Mouse (Mus musculus) right cerebral cortex, postnatal 36 days (tissue): ENCODE measurements around the gene Rpa2.
"Not testable (repeated sequence)": the region's sequence is repeated elsewhere in the genome, so short reads cannot be mapped to it uniquely, and the experiment has no call there.

Experiments used
- DNase-seq, 2 experiments: peaks; one replicate each; pipeline ENCODE4 v3.0.0; 2022; ENCODE audit warnings: low spot score in 2 of 2, mixed read lengths in 1 of 2

The Rpa2 gene

DNA sequence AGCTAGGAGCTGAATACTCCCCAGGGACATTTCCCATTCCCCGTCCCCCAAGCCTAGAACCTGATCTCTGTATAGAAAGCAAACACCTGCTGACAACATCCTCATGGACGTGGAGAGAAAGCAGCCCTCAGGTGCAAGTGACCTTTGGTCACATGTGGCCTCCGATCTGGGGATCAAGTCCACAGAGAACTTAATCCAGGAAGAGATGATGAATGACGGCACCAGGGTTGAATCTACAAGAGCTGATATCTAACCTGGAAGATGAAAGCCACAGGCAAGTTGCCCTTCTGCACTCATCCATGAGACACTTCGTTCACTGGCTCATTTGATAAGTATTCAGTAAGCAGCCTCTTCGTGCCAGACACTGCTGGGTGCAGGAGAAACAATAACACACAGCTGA is 5.5 kb upstream of the Rpa2 start:
- no peak for DNase-seq

DNA sequence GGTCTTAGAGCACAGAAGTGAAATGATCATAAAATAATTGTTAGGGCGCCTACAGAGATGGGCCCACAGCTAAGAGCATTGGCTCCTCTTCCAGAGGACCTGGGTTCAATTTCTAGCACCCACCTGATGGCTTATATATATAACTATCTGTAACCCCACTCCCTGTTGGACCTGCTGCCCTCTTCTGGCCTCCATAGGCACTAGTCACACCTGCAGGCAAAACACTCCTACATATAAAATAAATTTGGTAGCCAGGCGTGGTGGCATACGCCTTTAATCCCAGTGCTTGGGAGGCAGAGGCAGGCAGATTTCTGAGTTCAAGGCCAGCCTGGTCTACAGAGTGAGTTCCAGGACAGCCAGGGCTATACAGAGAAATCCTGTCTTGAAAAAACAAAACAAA is 5.0 kb upstream of the Rpa2 start:
- not testable (repeated sequence) for DNase-seq

DNA sequence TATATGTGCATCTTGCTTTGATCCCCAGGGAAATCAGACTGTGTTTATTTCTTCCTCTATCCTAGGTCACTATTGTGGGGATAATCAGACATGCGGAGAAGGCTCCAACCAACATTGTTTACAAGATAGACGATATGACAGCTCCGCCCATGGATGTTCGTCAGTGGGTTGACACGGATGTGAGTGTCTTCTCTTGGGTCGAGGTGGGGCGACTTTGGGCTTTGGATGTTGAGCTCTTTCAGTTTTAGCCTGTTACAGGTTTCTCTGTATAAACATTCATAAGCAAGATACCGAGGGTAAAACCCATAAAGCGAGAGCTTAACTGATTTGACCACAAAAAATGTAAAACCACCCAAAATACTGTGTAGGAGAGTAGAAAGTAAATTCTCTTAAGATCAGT is 3.6 kb downstream of the Rpa2 start:
- no peak for DNase-seq

DNA sequence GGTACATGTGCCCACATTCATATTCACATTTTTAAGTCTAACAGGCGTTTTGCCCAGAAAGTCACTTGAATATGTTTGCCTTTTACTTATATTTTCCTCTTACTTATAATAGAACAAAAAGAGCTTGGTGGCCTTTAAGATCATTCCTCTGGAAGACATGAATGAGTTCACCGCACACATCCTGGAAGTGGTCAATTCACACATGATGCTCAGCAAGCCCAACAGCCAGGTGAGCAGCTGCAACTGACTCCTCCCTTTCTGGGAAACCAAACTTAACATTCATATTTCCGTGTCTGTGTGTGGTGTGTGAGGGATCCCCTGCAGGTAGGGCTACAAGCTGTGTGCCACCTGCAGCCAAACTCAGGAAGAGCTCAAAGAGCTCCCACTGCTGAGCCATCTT is 6.8 kb downstream of the Rpa2 start:
- no peak for DNase-seq

DNA sequence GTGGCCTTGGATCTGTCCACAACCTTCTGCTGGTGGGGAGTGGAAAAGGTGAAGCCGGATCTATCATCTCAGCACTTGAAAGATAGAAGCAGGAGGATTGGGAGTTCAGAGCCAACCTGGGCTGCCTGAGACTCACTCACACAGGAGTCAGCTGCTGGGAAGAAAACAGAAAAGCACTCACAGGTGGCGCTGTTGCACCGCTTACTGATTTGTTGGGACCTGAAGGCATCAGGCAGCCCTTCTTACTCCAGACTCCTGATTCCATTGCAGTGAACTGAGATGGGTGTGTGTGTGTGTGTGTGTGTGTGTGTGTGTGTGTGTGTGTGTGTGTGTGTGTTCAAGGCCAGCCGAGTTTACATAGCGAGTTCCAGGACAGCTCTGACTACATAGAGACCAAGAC is 8.6 kb downstream of the Rpa2 start:
- DNase-seq: peak; percentile 63

DNA sequence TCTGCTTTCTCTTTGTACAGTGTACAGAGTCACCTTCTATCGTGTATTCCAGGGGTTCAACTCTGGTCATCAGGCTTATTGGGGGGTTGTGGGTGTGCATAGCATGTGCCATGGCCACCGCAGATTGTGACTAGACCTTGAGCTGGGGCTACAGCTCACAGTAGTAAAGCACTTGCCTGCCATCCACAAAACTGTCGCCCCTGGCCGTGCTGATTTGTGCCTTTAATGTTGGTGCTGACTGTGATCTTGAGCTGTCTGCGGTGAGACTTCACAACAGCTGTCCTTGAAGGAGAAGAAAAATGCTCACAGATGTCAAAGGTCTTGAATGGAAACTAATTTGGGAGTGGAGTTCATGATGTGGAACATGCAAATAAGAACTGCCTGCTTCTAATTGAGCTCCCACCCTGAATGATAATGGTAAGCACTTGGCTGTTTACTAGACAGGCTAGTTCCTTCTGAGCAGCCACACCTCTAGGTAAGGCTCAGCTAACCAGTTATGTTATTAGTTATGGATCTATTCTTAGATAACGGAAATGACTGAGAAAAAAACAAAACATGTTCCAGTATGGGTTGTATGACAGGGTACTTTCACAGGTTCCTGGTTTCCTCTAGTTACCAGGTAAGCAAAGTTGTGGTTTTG is 10.6 kb downstream of the Rpa2 start:
- DNase-seq: no peak

DNA sequence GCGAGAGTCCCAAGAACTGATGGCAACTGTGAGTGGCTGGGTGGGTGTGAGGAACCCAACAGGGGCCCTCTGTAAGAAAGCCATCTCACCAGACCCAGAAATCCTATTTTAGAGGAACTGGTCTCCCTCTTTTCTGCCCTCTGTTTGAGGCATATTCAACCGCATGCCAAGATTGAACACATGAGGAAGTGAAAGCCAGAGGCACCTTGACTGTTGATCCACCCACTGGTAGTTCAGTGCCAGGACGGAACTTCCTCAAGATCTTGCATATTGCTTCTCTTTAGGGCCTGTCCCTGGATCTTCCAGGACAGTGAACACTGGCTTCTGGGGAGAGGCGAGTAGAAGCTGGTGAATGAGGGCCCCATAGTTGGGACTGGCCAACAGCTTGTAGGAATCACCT is 12.2 kb downstream of the Rpa2 start:
- DNase-seq: no peak

DNA sequence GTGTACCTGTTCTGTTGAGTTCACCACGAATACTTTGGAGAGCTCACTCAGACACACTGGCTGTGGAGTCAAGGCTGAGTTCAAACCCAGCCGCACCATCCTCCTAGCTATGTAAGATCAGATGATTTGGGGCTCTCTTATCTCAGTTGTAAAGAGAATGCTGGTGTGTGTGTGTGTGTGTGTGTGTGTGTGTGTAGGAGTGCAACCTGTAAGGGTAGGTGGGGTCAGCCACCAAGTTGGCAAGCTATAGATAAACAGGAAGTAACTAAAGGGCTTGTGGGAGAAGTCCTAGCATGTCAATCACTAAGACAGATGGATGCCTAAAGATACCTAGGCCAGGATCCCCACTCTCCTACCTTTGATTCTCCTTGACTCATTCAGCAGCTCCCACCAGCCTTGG is 15.6 kb downstream of the Rpa2 start:
- DNase-seq: no peak

DNA sequence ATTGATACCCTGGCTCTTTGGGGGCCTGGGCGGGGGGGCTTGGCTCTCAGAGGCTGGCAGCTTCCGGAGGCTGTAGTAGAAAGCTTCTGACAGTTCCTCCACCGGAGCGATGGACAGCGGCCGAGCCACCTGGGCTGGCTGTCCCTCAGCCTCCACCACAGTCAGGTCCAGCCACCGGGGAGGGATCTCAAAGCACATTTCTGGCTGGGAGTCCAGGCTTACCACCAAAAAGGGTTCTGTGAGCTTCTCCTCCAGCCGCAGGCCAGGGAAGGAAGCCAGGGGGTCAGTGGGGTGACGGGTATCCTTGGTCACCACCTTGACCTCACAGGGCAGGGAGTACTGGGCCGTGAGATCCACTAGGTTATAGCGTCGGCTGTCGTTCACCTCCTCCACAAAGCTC is 17.1 kb downstream of the Rpa2 start:
- no peak for DNase-seq

DNA sequence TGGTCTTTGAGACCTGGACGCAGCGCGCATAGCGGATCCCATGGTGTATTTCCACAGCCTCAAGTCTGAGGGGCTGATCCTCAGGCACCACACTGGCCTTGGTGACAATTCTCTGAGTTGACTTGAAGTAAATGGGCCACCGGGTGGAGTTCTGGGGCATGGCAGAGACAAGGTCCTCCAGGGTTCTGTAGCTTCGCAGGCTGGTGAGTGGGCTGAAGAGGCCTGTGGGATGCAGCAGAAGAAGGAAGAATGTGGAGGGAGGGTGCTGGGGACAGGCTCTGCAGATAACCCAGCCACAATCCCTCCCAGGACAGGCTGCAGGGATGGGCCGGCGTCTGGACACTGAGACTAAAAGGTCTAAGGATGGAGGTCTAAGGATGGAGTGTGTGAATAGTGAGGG is 21.6 kb downstream of the Rpa2 start:
- no peak for DNase-seq

DNA sequence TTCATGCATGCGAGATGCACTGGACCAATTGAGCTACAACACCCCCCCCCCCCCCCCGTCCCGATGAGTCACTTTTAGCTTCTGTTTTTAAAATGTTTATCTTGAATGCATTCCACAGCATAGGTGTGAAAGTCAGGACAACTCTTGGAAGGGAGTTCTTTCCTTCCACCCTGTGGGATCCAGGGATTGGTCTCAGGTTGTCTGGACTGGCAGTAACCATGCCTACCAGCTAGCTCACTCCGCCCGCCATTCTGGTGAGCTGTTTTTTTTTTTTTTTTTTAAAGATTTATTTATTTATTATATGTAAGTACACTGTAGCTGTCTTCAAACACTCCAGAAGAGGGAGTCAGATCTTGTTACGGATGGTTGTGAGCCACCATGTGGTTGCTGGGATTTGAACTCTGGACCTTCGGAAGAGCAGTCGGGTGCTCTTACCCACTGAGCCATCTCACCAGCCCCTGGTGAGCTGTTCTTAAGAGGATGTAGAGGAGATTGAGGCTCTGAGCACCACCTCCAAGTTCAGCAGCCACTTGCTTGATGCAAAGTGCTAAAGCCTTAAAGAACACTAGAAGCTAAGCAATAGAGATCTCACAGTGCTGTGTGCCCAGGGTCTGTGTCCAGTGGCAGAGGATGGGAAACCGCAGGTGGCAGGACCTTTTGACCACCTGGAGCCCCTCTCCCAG is 25.3 kb downstream of the Rpa2 start:
- DNase-seq: not testable (repeated sequence)

DNA sequence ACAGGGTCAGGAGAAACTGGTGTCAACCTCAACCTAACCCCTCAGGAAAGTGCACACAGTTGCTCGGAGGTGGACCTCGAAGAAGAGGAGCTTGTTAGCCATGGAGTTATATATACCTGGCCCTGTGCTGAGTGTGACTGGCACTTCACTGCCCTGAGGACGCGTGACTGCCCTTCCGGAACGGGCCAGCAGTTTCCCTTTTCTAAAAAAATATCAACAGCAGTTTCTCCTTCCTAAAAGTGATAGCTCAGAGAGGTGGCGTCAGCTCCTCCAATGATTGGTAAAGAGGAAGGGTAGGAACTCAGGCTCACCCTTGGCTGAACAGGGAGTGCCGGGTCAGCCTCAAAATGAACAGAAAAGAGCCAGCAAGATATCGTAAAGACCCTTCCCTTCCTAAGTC is 25.9 kb downstream of the Rpa2 start:
- no peak for DNase-seq

DNA sequence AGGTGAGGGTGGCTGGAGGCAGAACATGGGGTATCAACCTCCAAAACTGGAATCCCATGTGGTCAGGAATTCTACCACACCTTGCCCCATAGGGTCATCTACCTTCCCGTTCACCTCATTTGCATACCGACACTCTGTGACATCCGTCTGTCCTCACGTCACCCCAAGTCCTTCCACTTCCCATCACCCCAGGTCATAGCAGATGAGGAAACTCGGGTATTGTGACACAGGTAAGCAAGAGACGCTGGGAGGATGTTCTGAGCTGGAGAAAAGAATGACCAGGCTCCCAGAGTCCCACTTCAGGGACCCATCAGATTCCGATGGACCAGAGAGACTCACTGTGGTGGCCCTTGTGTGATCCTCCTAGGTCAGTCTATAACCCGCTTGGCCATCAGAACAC is 26.6 kb downstream of the Rpa2 start:
- DNase-seq: no peak

DNA sequence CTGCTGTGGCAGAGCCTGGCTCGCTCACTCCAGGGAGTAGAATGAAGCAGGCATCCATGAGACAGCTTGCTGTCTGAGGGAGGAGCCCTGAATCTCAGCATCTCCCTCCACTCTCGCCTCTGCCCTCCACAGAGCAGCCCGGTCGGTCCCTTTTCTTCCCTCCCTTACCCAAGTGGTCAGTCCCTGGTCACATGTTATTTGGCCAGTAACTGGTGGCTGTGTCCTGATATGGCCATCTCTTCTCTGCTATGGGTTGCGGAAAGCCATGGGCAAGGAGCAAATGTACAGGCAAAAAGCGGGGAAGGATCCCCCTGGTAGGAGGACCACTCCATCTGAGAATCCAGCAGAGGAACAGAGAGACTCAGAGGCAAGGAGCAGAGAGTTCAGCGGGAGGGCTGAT is 27.0 kb downstream of the Rpa2 start:
- DNase-seq: no peak

DNA sequence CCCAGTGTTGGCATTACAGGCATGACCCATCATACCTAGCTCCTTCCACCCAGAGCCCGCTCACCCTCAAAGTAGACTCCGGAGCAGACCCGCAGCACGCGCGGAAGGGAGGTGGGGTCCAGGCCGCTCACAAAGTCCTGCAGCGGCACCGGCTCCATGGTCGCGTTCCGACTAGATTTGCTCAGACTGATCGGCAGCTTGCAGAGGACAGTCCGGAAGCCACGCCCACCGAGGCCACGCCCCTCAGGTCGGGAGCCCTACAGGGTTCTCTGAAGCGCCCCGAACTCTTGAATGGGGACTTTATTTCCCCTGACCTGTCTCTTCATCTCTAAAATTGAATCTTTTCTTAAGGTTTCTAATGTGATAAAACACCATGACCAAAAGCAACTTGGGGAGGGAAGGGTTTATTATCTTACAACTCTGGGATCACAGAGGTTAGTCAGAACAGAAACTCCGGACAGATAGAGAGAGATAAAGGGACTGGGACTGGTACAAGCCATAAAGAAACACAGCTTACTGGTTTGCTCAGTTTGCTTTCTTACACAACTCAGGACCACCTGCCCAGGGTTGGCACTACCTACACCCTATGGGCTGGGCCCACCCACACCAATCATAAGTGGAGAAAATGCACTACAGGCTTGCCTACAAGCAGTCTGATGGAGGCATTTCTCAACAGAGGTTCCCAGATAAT is 28.2 kb downstream of the Rpa2 start, which contains the start of gene Themis2:
TSS of gene Themis2 (minus strand) at position 192 of the 691 bp plus-strand sequence.
- peak in 1 of 2 experiments; percentile 20 for DNase-seq

DNA sequence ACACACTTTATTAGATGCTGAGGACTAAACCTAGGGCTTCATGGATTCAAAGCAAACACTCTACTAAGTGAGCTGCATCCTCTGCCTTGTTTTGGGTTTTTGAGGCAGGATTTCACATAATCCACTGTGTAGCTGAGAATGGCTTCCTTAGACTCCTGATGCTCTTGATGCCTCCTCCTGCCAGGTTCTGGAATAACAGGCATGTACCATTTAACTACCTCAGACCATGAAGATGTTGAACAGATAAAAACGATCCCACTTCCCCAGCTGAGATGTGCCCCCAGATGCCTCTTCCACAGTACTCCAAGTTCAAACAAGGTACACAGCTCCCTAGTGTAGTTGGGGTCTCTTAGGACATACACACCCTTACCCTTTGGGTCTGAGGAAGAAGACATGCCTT is 29.3 kb downstream of the Rpa2 start:
- DNase-seq: no peak

DNA sequence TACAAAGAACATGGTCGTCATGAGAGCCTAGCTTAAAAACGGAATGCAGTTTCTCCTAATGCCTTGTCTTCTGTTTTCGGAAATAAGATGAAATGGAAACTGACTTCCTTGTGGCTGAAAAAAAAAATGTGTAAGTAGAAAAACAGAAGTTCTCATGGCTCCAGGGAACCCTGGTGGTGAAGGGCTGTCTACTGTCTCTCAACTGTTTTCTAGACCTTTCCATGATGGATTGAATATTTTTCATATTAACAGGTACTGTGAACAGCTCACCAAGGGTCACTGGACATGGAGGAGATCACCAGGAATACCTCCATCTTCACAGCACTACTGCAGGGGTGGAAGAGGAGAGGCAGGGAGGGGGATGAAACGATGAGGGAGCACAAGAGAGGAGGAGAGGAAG is 29.9 kb downstream of the Rpa2 start:
- no peak for DNase-seq

DNA sequence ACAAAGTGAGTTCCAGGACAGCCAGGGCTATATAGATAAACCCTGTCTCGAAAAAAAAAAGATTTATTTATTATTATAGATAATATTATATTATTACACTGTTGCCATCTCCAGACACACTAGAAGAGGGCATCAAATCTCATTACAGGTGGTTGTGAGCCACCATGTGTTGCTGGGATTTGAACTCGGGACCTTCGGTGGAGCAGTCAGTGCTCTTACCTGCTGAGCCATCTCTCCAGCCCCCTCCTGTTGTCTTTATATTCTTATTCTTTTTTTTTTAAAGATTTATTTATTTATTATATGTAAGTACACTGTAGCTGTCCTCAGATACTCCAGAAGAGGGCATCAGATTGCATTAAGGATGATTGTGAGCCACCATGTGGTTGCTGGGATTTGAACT is 30.5 kb downstream of the Rpa2 start:
- not testable (repeated sequence) for DNase-seq

DNA sequence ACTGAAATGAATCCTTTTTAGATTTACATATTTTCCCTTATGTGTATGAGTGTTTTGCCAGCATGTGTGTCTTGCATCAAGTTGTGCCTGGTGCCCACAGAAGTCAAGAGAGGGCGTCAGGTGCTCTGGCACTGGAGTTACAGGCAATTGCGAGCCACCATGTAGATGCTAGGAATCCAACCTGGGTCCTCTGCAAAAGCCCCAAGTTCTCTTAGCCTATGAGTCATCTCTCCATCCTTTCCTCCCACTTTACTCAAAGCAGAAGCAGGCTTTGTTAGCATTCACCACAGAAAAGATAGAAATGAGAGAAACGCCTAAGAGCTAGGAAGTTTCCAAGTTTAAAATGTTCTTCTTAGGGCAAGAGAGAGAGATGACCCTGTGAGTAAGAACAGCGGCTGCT is 31.7 kb downstream of the Rpa2 start:
- no peak for DNase-seq

DNA sequence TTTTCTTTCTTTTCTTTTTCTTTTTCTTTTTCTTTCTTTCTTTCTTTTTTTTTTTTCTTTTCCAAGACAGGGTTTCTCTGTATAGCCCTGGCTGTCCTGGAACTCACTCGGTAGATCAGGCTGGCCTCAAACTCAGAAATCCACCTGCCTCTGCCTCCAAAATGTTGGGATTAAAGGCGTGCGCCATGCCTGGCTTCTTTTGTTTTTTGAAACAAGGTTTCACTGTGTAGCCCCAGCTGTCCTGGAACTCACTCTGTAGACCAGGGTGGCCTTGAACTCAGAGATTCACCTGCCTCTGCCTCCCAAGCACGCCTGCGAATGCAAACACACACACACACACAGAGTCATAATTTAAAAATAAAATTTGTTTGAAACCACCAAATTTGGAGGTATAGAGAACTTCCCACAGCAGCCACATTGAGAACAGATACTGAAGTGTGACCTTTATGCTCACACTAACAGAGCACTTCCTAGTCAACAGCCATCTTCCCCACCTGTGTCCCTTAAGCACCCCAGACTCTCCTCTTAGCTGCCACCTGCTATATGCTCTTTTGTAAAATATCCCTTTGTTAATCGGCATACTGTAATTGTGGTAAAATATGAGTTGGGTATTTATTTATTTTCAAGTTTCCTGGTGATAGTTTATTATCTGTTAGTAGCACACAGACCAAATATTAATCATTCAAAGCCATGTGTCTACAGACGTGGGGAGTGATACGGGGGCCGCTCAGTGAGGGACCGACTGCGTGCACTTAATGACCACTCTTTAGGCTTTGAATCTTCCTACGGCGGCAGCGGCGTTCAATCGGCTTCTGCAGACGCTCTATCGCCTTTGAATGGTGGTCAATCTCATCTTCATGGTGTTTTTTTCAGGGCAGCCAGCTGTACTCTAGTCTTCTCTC is 33.3 kb downstream of the Rpa2 start:
- no peak for DNase-seq

DNA sequence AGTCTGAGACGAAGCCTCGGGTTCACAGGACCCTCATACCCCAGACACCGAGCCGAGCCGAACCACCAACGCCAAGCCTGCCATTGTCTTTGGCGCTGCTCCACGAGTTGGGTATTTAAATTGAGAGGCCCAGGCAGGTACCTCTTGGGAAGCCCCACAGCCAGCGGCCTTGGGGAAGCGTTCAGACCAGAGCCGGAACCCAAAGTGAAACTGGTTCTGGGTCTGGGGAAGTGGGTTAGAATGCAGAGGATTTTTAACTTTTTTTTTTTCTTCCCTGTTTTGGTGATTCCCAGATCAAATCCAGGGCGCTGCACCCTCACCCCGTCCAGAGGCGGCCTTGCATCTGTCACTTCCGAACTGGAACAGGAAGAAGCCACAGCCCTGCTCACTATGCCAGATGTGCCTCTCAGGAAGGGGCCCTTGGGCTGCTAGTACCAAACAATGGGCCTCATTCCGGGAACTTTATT is 34.1 kb downstream of the Rpa2 start:
- no peak for DNase-seq

DNA sequence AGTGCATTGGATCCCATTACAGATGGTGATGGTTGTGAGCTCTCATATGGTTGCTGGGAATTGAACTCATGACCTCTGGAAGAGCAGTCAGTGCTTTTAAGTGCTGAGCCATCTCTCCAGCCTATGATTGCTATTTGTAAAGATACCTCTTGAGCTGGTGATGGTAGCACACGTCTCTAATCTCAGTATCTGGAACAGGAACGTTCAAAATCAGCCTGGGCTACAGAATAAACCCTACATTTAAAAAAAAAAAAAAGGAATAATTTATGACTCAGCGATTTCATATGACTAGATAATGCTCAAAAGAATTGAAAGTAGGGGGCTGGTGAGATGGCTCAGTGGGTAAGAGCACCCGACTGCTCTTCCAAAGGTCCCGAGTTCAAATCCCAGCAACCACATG is 35.1 kb downstream of the Rpa2 start:
- DNase-seq: no peak
